Mouse (Mus musculus): ENCODE measurements at regions not wholly inside any gene's neighbourhood (a gene's known extent, or its start where the extent isn't known, plus 50 kb on each side); places are given as distances from the start of the nearest gene placed in this dataset.

DNA sequence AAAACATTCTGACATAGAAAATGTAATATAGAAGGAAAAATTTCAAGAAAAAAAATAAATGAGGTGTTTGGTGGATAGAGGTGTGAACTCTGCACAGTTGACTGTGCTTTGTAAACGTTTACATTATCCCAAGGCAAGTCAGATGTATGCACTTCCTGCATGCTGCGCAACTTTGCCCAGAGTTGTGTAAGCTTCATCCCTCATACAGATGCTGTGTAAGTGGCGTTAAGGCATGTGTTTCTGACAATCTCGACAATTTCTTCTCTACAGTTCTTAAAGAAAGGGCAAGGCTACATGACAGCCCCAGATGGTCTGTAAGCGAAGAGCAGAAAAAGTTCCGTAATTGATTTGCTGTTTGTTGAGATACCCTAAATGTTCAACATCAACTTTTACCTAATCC is 476.6 kb upstream of the Pitx2 start:
- no peaks in the 10 kb centered on the region for H3K4me1 ChIP-seq (ENCODE audit: control insufficient read depth, insufficient read depth, insufficient read length, low read length)
- H3K36me3 ChIP-seq (ENCODE audit: control insufficient read depth, insufficient read depth, low read length): no peaks in the 10 kb centered on the region
- TF ChIP-seq POLR2A (IDR thresholded peaks at IDR 0.05; ENCODE audit: low read depth, low read length): no peak
- TF ChIP-seq CTCF (IDR thresholded peaks at IDR 0.05; ENCODE audit: extremely low read depth, insufficient read length, insufficient replicate concordance, low read depth, low read length): no peak
- no peak overlapping the region for H3K4me3 ChIP-seq (ENCODE audit: low read depth, low read length)
- WGBS: 65% methylated on average over 6 of the region's 6 CpGs
- H3K27me3 ChIP-seq (ENCODE audit: control insufficient read depth, insufficient read depth, low read length): no peaks in the 10 kb centered on the region
- no peak overlapping the region for H3K27ac ChIP-seq (ENCODE audit: insufficient read depth, low read depth, low read length)

DNA sequence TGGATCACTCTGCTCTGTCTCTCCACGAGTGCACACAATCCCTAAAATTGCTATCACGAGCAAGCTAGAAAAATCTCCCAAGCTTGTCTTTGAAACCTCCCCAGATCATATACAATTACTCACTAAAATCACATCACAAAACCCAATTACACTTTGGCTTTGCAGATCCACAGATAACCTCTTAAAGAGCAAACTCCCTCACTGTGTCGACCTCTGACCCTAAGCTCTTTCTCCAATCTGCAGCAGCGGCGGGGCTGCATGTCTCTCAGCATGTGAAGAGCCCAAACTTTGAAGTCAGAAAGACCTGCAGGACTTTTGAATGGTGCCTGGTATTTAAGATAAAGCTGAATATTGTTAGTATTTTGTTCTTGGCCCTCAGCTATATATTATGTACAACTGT is 479.4 kb upstream of the Pitx2 start:
- Histone ChIP-seq H3K27ac (ENCODE audit: insufficient read depth, low read depth, low read length) (no peak overlapping the region), H3K4me1 (ENCODE audit: control insufficient read depth, insufficient read depth, insufficient read length, low read length) (no peaks in the 10 kb centered on the region), H3K27me3 (ENCODE audit: control insufficient read depth, insufficient read depth, low read length) (no peaks in the 10 kb centered on the region), H3K4me3 (ENCODE audit: low read depth, low read length) (no peak overlapping the region), H3K36me3 (ENCODE audit: control insufficient read depth, insufficient read depth, low read length) (no peaks in the 10 kb centered on the region)
- 49% methylated on average over 5 of the region's 5 CpGs for WGBS
- TF ChIP-seq CTCF (IDR thresholded peaks at IDR 0.05; ENCODE audit: extremely low read depth, insufficient read length, insufficient replicate concordance, low read depth, low read length): no peak
- no peak for TF ChIP-seq POLR2A (IDR thresholded peaks at IDR 0.05; ENCODE audit: low read depth, low read length)

DNA sequence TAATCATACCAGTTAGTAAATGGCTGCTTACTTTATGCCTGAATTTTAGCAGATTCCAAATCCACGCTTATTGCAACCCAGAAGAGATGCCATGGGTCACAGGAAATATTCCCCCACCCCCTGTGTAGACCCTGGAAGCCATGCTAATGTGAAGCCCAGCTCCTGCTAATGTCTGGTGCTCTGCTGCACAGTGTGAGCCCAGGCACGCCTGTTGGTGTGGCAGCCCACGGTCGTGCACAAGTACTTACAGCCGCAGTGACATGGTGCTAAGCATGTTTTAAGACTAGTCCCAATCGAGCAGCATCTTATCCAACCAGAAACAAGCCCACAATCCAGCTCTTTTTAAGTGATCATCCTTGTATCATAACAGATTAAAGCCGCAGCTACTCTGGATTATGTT is 480.5 kb upstream of the Pitx2 start:
- Histone ChIP-seq H3K4me1 (ENCODE audit: control insufficient read depth, insufficient read depth, insufficient read length, low read length) (no peaks in the 10 kb centered on the region), H3K27ac (ENCODE audit: insufficient read depth, low read depth, low read length) (no peak overlapping the region), H3K27me3 (ENCODE audit: control insufficient read depth, insufficient read depth, low read length) (no peaks in the 10 kb centered on the region), H3K36me3 (ENCODE audit: control insufficient read depth, insufficient read depth, low read length) (no peaks in the 10 kb centered on the region), H3K4me3 (ENCODE audit: low read depth, low read length) (no peak overlapping the region)
- WGBS: 80% methylated on average over 7 of the region's 7 CpGs
- no peak for TF ChIP-seq POLR2A (IDR thresholded peaks at IDR 0.05; ENCODE audit: low read depth, low read length)

DNA sequence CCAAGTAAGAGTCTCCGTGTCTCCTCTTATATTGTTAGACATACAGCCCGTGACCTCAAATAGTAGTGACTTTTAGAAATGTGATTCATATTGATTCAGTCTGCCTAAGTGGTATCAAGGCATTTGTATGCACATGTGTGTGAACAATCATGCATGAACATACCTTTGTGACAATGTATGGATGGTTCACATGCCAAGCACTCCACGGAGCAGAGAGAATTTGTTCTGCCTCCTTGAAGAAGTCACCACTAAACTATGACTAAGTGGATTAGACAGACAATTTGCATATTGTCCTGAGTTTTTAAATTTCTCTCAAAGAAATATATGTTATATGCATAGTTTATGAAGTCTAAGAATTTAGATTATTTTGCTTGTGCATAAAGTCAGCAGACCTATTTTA is 492.4 kb upstream of the Pitx2 start:
- Histone ChIP-seq H3K4me1 (ENCODE audit: control insufficient read depth, insufficient read depth, insufficient read length, low read length) (no peaks in the 10 kb centered on the region), H3K27ac (ENCODE audit: insufficient read depth, low read depth, low read length) (no peak overlapping the region), H3K36me3 (ENCODE audit: control insufficient read depth, insufficient read depth, low read length) (no peaks in the 10 kb centered on the region), H3K27me3 (ENCODE audit: control insufficient read depth, insufficient read depth, low read length) (no peaks in the 10 kb centered on the region), H3K4me3 (ENCODE audit: low read depth, low read length) (no peak overlapping the region)
- WGBS: 79% methylated on average over 3 of the region's 3 CpGs
- TF ChIP-seq POLR2A (IDR thresholded peaks at IDR 0.05; ENCODE audit: low read depth, low read length): no peak
- TF ChIP-seq CTCF (IDR thresholded peaks at IDR 0.05; ENCODE audit: extremely low read depth, insufficient read length, insufficient replicate concordance, low read depth, low read length): no peak

GRCm38 (mm10) chr3:128668468-128669127 is 531.1 kb upstream of the Pitx2 start:
- H3K27ac ChIP-seq (ENCODE audit: insufficient read depth, low read depth, low read length): no peak overlapping the region
- H3K4me1 ChIP-seq (ENCODE audit: control insufficient read depth, insufficient read depth, insufficient read length, low read length): no peaks in the 10 kb centered on the region
- H3K4me3 ChIP-seq (ENCODE audit: low read depth, low read length): no peak overlapping the region
- H3K27me3 ChIP-seq (ENCODE audit: control insufficient read depth, insufficient read depth, low read length): no peaks in the 10 kb centered on the region
- WGBS: 73% methylated on average over 8 of the region's 8 CpGs
- no peaks in the 10 kb centered on the region for H3K36me3 ChIP-seq (ENCODE audit: control insufficient read depth, insufficient read depth, low read length)
- TF ChIP-seq CTCF (IDR thresholded peaks at IDR 0.05; ENCODE audit: extremely low read depth, insufficient read length, insufficient replicate concordance, low read depth, low read length) (no peak), POLR2A (IDR thresholded peaks at IDR 0.05; ENCODE audit: low read depth, low read length) (no peak)

- TF ChIP-seq CTCF (IDR thresholded peaks at IDR 0.05; ENCODE audit: extremely low read depth, insufficient read length, insufficient replicate concordance, low read depth, low read length) (no peak), POLR2A (IDR thresholded peaks at IDR 0.05; ENCODE audit: low read depth, low read length) (no peak)
- Histone ChIP-seq H3K36me3 (ENCODE audit: control insufficient read depth, insufficient read depth, low read length) (no peaks in the 10 kb centered on the region), H3K4me1 (ENCODE audit: control insufficient read depth, insufficient read depth, insufficient read length, low read length) (no peaks in the 10 kb centered on the region), H3K27me3 (ENCODE audit: control insufficient read depth, insufficient read depth, low read length) (no peaks in the 10 kb centered on the region), H3K27ac (ENCODE audit: insufficient read depth, low read depth, low read length) (no peak overlapping the region), H3K4me3 (ENCODE audit: low read depth, low read length) (no peak overlapping the region)
- 78% methylated on average over 3 of the region's 3 CpGs for WGBS
Measured at GRCm38 (mm10) chr3:128665184-128665583, 534.5 kb upstream of the Pitx2 start.

DNA sequence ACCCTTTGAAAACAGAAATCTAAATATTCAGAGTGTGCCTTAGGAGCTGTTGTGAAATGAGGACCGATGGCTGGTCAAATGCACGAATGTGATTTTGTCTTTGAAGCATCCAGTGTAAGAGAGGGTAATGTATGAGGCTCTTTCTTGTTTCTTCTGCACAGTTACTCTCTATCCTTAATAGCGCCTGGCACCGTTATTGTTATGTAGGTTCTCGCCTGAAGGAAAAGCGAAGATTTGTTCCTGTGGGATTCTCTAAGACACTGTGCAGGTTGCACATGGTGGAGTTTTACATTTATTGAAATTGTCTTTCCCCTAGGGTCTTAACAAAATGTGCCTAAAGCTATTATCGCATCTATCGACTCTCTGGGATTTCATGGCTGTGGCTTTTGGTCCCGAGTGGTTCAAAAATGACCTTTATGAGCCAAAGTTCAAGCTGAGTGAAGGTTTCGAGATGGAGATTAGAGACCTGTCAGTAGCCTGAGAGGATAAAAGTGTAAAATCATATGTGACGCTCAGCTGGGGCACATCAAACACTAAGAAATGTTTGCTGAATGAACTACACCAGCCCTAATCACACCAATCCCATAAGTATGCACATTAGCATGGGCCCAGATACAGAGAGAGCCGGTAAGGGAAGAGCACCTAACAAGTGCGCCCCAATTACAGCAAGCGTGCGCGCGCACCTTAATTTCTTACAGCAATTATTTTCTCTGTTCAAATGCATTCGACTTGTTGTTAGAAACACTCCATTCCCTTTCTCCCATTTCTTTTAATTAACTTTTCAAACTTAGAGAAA is 562.5 kb upstream of the Pitx2 start:
- H3K27ac ChIP-seq (ENCODE audit: insufficient read depth, low read depth, low read length): no peak overlapping the region
- no peak overlapping the region for H3K4me3 ChIP-seq (ENCODE audit: low read depth, low read length)
- no peak for TF ChIP-seq CTCF (IDR thresholded peaks at IDR 0.05; ENCODE audit: extremely low read depth, insufficient read length, insufficient replicate concordance, low read depth, low read length)
- no peak for TF ChIP-seq POLR2A (IDR thresholded peaks at IDR 0.05; ENCODE audit: low read depth, low read length)
- no peaks in the 10 kb centered on the region for H3K36me3 ChIP-seq (ENCODE audit: control insufficient read depth, insufficient read depth, low read length)
- H3K27me3 ChIP-seq (ENCODE audit: control insufficient read depth, insufficient read depth, low read length): no peaks in the 10 kb centered on the region
- WGBS: 83% methylated on average over 18 of the region's 18 CpGs
- no peaks in the 10 kb centered on the region for H3K4me1 ChIP-seq (ENCODE audit: control insufficient read depth, insufficient read depth, insufficient read length, low read length)

All from small intestine, adult 2 months (tissue).